Mouse (Mus musculus) bone marrow macrophage, adult 2 months (primary cell): ENCODE measurements around the gene Polr2c.

Source experiments
- CTCF ChIP-seq: IDR thresholded peaks from 2 replicates; pipeline ENCODE4 v1.5.1; 2012; ENCODE audit warnings: low read depth, mild to moderate bottlenecking, low read length, moderate library complexity
- POLR2A ChIP-seq: IDR thresholded peaks from 2 replicates; pipeline ENCODE4 v1.6.1; 2012; ENCODE audit warnings: mild to moderate bottlenecking, low read depth, low read length, borderline replicate concordance

GRCm38 (mm10) chr8:94914701-94915101 is 57.5 kb downstream of the Polr2c start:
- TF ChIP-seq CTCF = no peak
- no peak for TF ChIP-seq POLR2A
